Mouse (Mus musculus): ENCODE results near the gene Cadm1. TPM values are rescaled to one million over a fixed set of nuclear protein-coding genes. Genes with fewer than 3 reads are reported as not detected.

Gene Cadm1
- polyA plus RNA-seq, 1 experiment from 2014 or later: 105 TPM

GRCm38 (mm10) chr9:47838170-47838569 is 308.2 kb downstream of the Cadm1 start:
- H3K27me3 ChIP-seq (ENCODE audit: control insufficient read depth, insufficient read depth, low read length): peaks cover 4% of the 10 kb centered on the region; the same call in 1 of the 2 replicates
- peaks cover 4% of the 10 kb centered on the region for H3K4me1 ChIP-seq (replicated peaks; ENCODE audit: control insufficient read depth, insufficient read depth, low read length)
- H3K9ac ChIP-seq (ENCODE audit: low read length): no peak overlapping the region
- H3K9me3 ChIP-seq (ENCODE audit: control insufficient read depth, low read length): no peaks in the 10 kb centered on the region
- H3K36me3 ChIP-seq (ENCODE audit: control insufficient read depth, insufficient read depth, low read length): no peaks in the 10 kb centered on the region
- WGBS: 7% methylated on average over 8 of the region's 8 CpGs
- H3K4me3 ChIP-seq (ENCODE audit: low read depth, low read length): no peak overlapping the region
- no peak overlapping the region for H3K4me2 ChIP-seq (ENCODE audit: low read depth, low read length, severe bottlenecking)
- H3K27ac ChIP-seq (ENCODE audit: low read depth, low read length): no peak overlapping the region
- DNase-seq (ENCODE audit: low spot score) (no peak), ATAC-seq (replicated peaks; ENCODE audit: low FRiP score) (no peak)

GRCm38 (mm10) chr9:47838890-47839691 is 309.1 kb downstream of the Cadm1 start:
- H3K4me2 ChIP-seq (ENCODE audit: low read depth, low read length, severe bottlenecking): no peak overlapping the region
- peak; percentile 55; the same call in 1 of the 2 replicates for ATAC-seq (replicated peaks; ENCODE audit: low FRiP score)
- 12% methylated on average over 15 of the region's 15 CpGs for WGBS
- H3K4me1 ChIP-seq (replicated peaks; ENCODE audit: control insufficient read depth, insufficient read depth, low read length): peaks cover 4% of the 10 kb centered on the region
- H3K9me3 ChIP-seq (ENCODE audit: control insufficient read depth, low read length): no peaks in the 10 kb centered on the region
- H3K27me3 ChIP-seq (ENCODE audit: control insufficient read depth, insufficient read depth, low read length): peaks cover 4% of the 10 kb centered on the region; the same call in 1 of the 2 replicates
- H3K36me3 ChIP-seq (ENCODE audit: control insufficient read depth, insufficient read depth, low read length): no peaks in the 10 kb centered on the region
- H3K4me3 ChIP-seq (ENCODE audit: low read depth, low read length): no peak overlapping the region
- DNase-seq (ENCODE audit: low spot score): peak; percentile 69
- no peak overlapping the region for H3K27ac ChIP-seq (ENCODE audit: low read depth, low read length)
- no peak overlapping the region for H3K9ac ChIP-seq (ENCODE audit: low read length)

GRCm38 (mm10) chr9:47839692-47840025 is 309.7 kb downstream of the Cadm1 start:
- 59% methylated on average over 10 of the region's 10 CpGs for WGBS
- DNase-seq (ENCODE audit: low spot score): no peak
- Histone ChIP-seq H3K9me3 (ENCODE audit: control insufficient read depth, low read length) (no peaks in the 10 kb centered on the region), H3K27me3 (ENCODE audit: control insufficient read depth, insufficient read depth, low read length) (peaks cover 4% of the 10 kb centered on the region; the same call in 1 of the 2 replicates), H3K4me1 (replicated peaks; ENCODE audit: control insufficient read depth, insufficient read depth, low read length) (peaks cover 4% of the 10 kb centered on the region), H3K4me3 (ENCODE audit: low read depth, low read length) (no peak overlapping the region), H3K27ac (ENCODE audit: low read depth, low read length) (no peak overlapping the region), H3K9ac (ENCODE audit: low read length) (no peak overlapping the region), H3K4me2 (ENCODE audit: low read depth, low read length, severe bottlenecking) (no peak overlapping the region), H3K36me3 (ENCODE audit: control insufficient read depth, insufficient read depth, low read length) (no peaks in the 10 kb centered on the region)
- no peak for ATAC-seq (replicated peaks; ENCODE audit: low FRiP score)

- peaks cover 15% of the 10 kb centered on the region for H3K4me1 ChIP-seq (replicated peaks; ENCODE audit: control insufficient read depth, insufficient read depth, low read length)
- H3K36me3 ChIP-seq (ENCODE audit: control insufficient read depth, insufficient read depth, low read length): no peaks in the 10 kb centered on the region
- 87% methylated on average over 6 of the region's 6 CpGs for WGBS
- no peak overlapping the region for H3K27ac ChIP-seq (ENCODE audit: low read depth, low read length)
- H3K9me3 ChIP-seq (ENCODE audit: control insufficient read depth, low read length): no peaks in the 10 kb centered on the region
- H3K4me2 ChIP-seq (ENCODE audit: low read depth, low read length, severe bottlenecking): no peak overlapping the region
- no peak for DNase-seq (ENCODE audit: low spot score)
- no peak overlapping the region for H3K9ac ChIP-seq (ENCODE audit: low read length)
- no peak overlapping the region for H3K4me3 ChIP-seq (ENCODE audit: low read depth, low read length)
- H3K27me3 ChIP-seq (ENCODE audit: control insufficient read depth, insufficient read depth, low read length): 0 out of 2 replicates have a peak, but pooled peaks cover 4% of the 10 kb centered on the region
- ATAC-seq (replicated peaks; ENCODE audit: low FRiP score): no peak
Observed at GRCm38 (mm10) chr9:47843328-47843727, 313.4 kb downstream of the Cadm1 start.

- ATAC-seq (replicated peaks; ENCODE audit: low FRiP score) (no peak), DNase-seq (ENCODE audit: low spot score) (peak; percentile 60)
- Histone ChIP-seq H3K4me2 (ENCODE audit: low read depth, low read length, severe bottlenecking) (no peak overlapping the region), H3K36me3 (ENCODE audit: control insufficient read depth, insufficient read depth, low read length) (no peaks in the 10 kb centered on the region), H3K27ac (ENCODE audit: low read depth, low read length) (no peak overlapping the region), H3K4me3 (ENCODE audit: low read depth, low read length) (no peak overlapping the region), H3K27me3 (ENCODE audit: control insufficient read depth, insufficient read depth, low read length) (no peaks in the 10 kb centered on the region), H3K9ac (ENCODE audit: low read length) (no peak overlapping the region), H3K4me1 (replicated peaks; ENCODE audit: control insufficient read depth, insufficient read depth, low read length) (peaks cover 18% of the 10 kb centered on the region), H3K9me3 (ENCODE audit: control insufficient read depth, low read length) (no peaks in the 10 kb centered on the region)
- 48% methylated on average over 10 of the region's 10 CpGs for WGBS
Observed at GRCm38 (mm10) chr9:47846275-47846674, 316.3 kb downstream of the Cadm1 start.

GRCm38 (mm10) chr9:47846926-47847325 is 317.0 kb downstream of the Cadm1 start:
- Histone ChIP-seq H3K27ac (ENCODE audit: low read depth, low read length) (no peak overlapping the region), H3K4me1 (replicated peaks; ENCODE audit: control insufficient read depth, insufficient read depth, low read length) (peaks cover 18% of the 10 kb centered on the region), H3K9me3 (ENCODE audit: control insufficient read depth, low read length) (no peaks in the 10 kb centered on the region), H3K27me3 (ENCODE audit: control insufficient read depth, insufficient read depth, low read length) (no peaks in the 10 kb centered on the region), H3K9ac (ENCODE audit: low read length) (no peak overlapping the region), H3K4me3 (ENCODE audit: low read depth, low read length) (no peak overlapping the region), H3K4me2 (ENCODE audit: low read depth, low read length, severe bottlenecking) (no peak overlapping the region), H3K36me3 (ENCODE audit: control insufficient read depth, insufficient read depth, low read length) (no peaks in the 10 kb centered on the region)
- DNase-seq (ENCODE audit: low spot score) (no peak), ATAC-seq (replicated peaks; ENCODE audit: low FRiP score) (no peak)
- WGBS: 85% methylated on average over 6 of the region's 6 CpGs

GRCm38 (mm10) chr9:47847797-47848196 is 317.8 kb downstream of the Cadm1 start:
- H3K27me3 ChIP-seq (ENCODE audit: control insufficient read depth, insufficient read depth, low read length): no peaks in the 10 kb centered on the region
- DNase-seq (ENCODE audit: low spot score): no peak
- no peaks in the 10 kb centered on the region for H3K36me3 ChIP-seq (ENCODE audit: control insufficient read depth, insufficient read depth, low read length)
- no peaks in the 10 kb centered on the region for H3K9me3 ChIP-seq (ENCODE audit: control insufficient read depth, low read length)
- 13% methylated on average over 4 of the region's 4 CpGs for WGBS
- H3K27ac ChIP-seq (ENCODE audit: low read depth, low read length): no peak overlapping the region
- no peak overlapping the region for H3K9ac ChIP-seq (ENCODE audit: low read length)
- H3K4me1 ChIP-seq (replicated peaks; ENCODE audit: control insufficient read depth, insufficient read depth, low read length): peaks cover 18% of the 10 kb centered on the region
- no peak overlapping the region for H3K4me2 ChIP-seq (ENCODE audit: low read depth, low read length, severe bottlenecking)
- no peak overlapping the region for H3K4me3 ChIP-seq (ENCODE audit: low read depth, low read length)
- ATAC-seq (replicated peaks; ENCODE audit: low FRiP score): no peak

GRCm38 (mm10) chr9:47848745-47849144 is 318.8 kb downstream of the Cadm1 start:
- Histone ChIP-seq H3K4me1 (replicated peaks; ENCODE audit: control insufficient read depth, insufficient read depth, low read length) (peaks cover 18% of the 10 kb centered on the region), H3K9ac (ENCODE audit: low read length) (no peak overlapping the region), H3K9me3 (ENCODE audit: control insufficient read depth, low read length) (no peaks in the 10 kb centered on the region), H3K36me3 (ENCODE audit: control insufficient read depth, insufficient read depth, low read length) (no peaks in the 10 kb centered on the region), H3K27ac (ENCODE audit: low read depth, low read length) (no peak overlapping the region), H3K27me3 (ENCODE audit: control insufficient read depth, insufficient read depth, low read length) (no peaks in the 10 kb centered on the region), H3K4me3 (ENCODE audit: low read depth, low read length) (no peak overlapping the region), H3K4me2 (ENCODE audit: low read depth, low read length, severe bottlenecking) (no peak overlapping the region)
- no peak for ATAC-seq (replicated peaks; ENCODE audit: low FRiP score)
- 26% methylated on average over 5 of the region's 5 CpGs for WGBS
- DNase-seq (ENCODE audit: low spot score): no peak

- no peak overlapping the region for H3K27ac ChIP-seq (ENCODE audit: low read depth, low read length)
- no peaks in the 10 kb centered on the region for H3K9me3 ChIP-seq (ENCODE audit: control insufficient read depth, low read length)
- WGBS: 88% methylated on average over 8 of the region's 8 CpGs
- no peaks in the 10 kb centered on the region for H3K27me3 ChIP-seq (ENCODE audit: control insufficient read depth, insufficient read depth, low read length)
- no peak overlapping the region for H3K4me3 ChIP-seq (ENCODE audit: low read depth, low read length)
- ATAC-seq (replicated peaks; ENCODE audit: low FRiP score) (no peak), DNase-seq (ENCODE audit: low spot score) (no peak)
- H3K9ac ChIP-seq (ENCODE audit: low read length): no peak overlapping the region
- H3K36me3 ChIP-seq (ENCODE audit: control insufficient read depth, insufficient read depth, low read length): no peaks in the 10 kb centered on the region
- no peaks in the 10 kb centered on the region for H3K4me1 ChIP-seq (replicated peaks; ENCODE audit: control insufficient read depth, insufficient read depth, low read length)
- no peak overlapping the region for H3K4me2 ChIP-seq (ENCODE audit: low read depth, low read length, severe bottlenecking)
Observed at GRCm38 (mm10) chr9:47856311-47856710, 326.3 kb downstream of the Cadm1 start.

Measured in forebrain, embryonic 11.5 days (tissue).